In genomic region chr2:50704297-50704696, GRCm38 (mm10) we compare ENCODE assay signal across 11 mouse cellular contexts.
DNase-seq lines count a peak whose midpoint lies in the region; ATAC-seq and TF ChIP-seq lines count a peak whose summit lies in the region.
"Had no signal": no experiment of that assay in that cellular context is flagged by ENCODE, and none has a peak within 500 bp of the region (broad histone marks: within the 10 kb centered on the region; RNA-seq: fewer than 3 reads in every experiment).

No protein-coding gene starts in this region.

- intact Hi-C loops in gastrocnemius, adult 2 months (cut with DNase I), result no loop called here
- intact Hi-C loops in heart, postnatal 36 days (cut with DNase I), result no loop called here

- H3K4me1 ChIP-seq in lung, postnatal 0 days (ENCODE audit: insufficient read depth, low read depth, low read length), result peaks cover 4% of the 10 kb centered on the region; the same call in 1 of the 2 replicates
- H3K4me1 ChIP-seq in forebrain, embryonic 11.5 days (replicated peaks; ENCODE audit: control insufficient read depth, insufficient read depth, low read length), result no peaks in the 10 kb centered on the region

- peak; percentile 38 for DNase-seq in gastrocnemius, adult 2 months
- DNase-seq in gastrocnemius, postnatal 10 days, result no peak
- peak; percentile 30 for DNase-seq in embryo, embryonic 10.5 days (ENCODE audit: low spot score)
- peak; percentile 40 to 46 for DNase-seq in heart, postnatal 36 days
- DNase-seq in lung, postnatal 0 days (ENCODE audit: low spot score), result no peak
- DNase-seq in testis, postnatal 14 days (ENCODE audit: low spot score), result no peak
- DNase-seq in layer of hippocampus, postnatal 10 days (ENCODE audit: low spot score in 2 of 2), result no peak
- DNase-seq in forebrain, embryonic 11.5 days (ENCODE audit: low spot score), result no peak
- DNase-seq: spleen, adult 18-20 months had no signal

- 40% methylated on average over 3 of the region's 3 CpGs for WGBS in lung, postnatal 0 days
- WGBS in forebrain, embryonic 11.5 days, result 82% methylated on average over 3 of the region's 3 CpGs

- no peaks in the 10 kb centered on the region for H3K27me3 ChIP-seq in lung, postnatal 0 days (replicated peaks; ENCODE audit: insufficient read depth, low read length)
- no peaks in the 10 kb centered on the region for H3K27me3 ChIP-seq in forebrain, embryonic 11.5 days (ENCODE audit: control insufficient read depth, insufficient read depth, low read length)
- H3K27me3 ChIP-seq: lung, embryonic 15.5 days; neural tube, embryonic 13.5 days had no signal

- ATAC-seq in lung, postnatal 0 days, result peak; percentile 53
- ATAC-seq in forebrain, embryonic 11.5 days (replicated peaks; ENCODE audit: low FRiP score), result no peak

- H3K9ac ChIP-seq in lung, postnatal 0 days (replicated peaks; ENCODE audit: low read depth), result no peak overlapping the region
- no peak overlapping the region for H3K9ac ChIP-seq in forebrain, embryonic 11.5 days (ENCODE audit: low read length)
- H3K9ac ChIP-seq: lung, embryonic 15.5 days; neural tube, embryonic 13.5 days had no signal

- H3K4me2 ChIP-seq in lung, postnatal 0 days (replicated peaks; ENCODE audit: low read depth, low read length), result no peak overlapping the region
- no peak overlapping the region for H3K4me2 ChIP-seq in forebrain, embryonic 11.5 days (ENCODE audit: low read depth, low read length, severe bottlenecking)
- H3K4me2 ChIP-seq: lung, embryonic 15.5 days; neural tube, embryonic 13.5 days had no signal

- no peak overlapping the region for H3K27ac ChIP-seq in gastrocnemius, adult 2 months
- H3K27ac ChIP-seq in lung, postnatal 0 days (ENCODE audit: low read length), result no peak overlapping the region
- H3K27ac ChIP-seq in forebrain, embryonic 11.5 days (ENCODE audit: low read depth, low read length), result no peak overlapping the region
- H3K27ac ChIP-seq: lung, embryonic 15.5 days; neural tube, embryonic 13.5 days had no signal

- no peak overlapping the region for H3K4me3 ChIP-seq in gastrocnemius, adult 2 months
- no peak overlapping the region for H3K4me3 ChIP-seq in lung, postnatal 0 days (ENCODE audit: low read depth, low read length)
- no peak overlapping the region for H3K4me3 ChIP-seq in forebrain, embryonic 11.5 days (ENCODE audit: low read depth, low read length)
- H3K4me3 ChIP-seq: lung, embryonic 15.5 days; neural tube, embryonic 13.5 days had no signal

- TF ChIP-seq EP300 in lung, postnatal 0 days (IDR thresholded peaks at IDR 0.05), result no peak

- H3K9me3 ChIP-seq in lung, postnatal 0 days (ENCODE audit: low read length), result no peaks in the 10 kb centered on the region
- no peaks in the 10 kb centered on the region for H3K9me3 ChIP-seq in forebrain, embryonic 11.5 days (ENCODE audit: control insufficient read depth, low read length)
- H3K9me3 ChIP-seq: lung, embryonic 15.5 days; neural tube, embryonic 13.5 days had no signal

- H3K36me3 ChIP-seq in lung, postnatal 0 days (ENCODE audit: insufficient read depth, low read length), result no peaks in the 10 kb centered on the region
- no peaks in the 10 kb centered on the region for H3K36me3 ChIP-seq in forebrain, embryonic 11.5 days (ENCODE audit: control insufficient read depth, insufficient read depth, low read length)
- H3K36me3 ChIP-seq: lung, embryonic 15.5 days; neural tube, embryonic 13.5 days had no signal

- no peak for TF ChIP-seq CTCF in gastrocnemius, adult 2 months (IDR thresholded peaks at IDR 0.05)
- no peak for TF ChIP-seq CTCF in lung, postnatal 0 days (IDR thresholded peaks at IDR 0.05)

Comparison
In these comparisons a context has a peak if more than half of its experiments do, and no peak if none do; other contexts are left out.
1. DNase-seq: peak in gastrocnemius, adult 2 months (single experiment), embryo, embryonic 10.5 days (single experiment) and heart, postnatal 36 days (2 of 2); none in gastrocnemius, postnatal 10 days (single experiment), lung, postnatal 0 days (single experiment), testis, postnatal 14 days (single experiment), layer of hippocampus, postnatal 10 days (0 of 2) and forebrain, embryonic 11.5 days (single experiment).